Mouse (Mus musculus) MEL (cell line): ENCODE results near the gene Kcnj9. TPM values are rescaled to one million over a fixed set of nuclear protein-coding genes. Genes with fewer than 3 reads are reported as not detected.

Experiments
- DNase-seq: peaks from one replicate; pipeline ENCODE4 v3.0.0; 2011; ENCODE audit warnings: low read depth, low spot score
- H3K27ac ChIP-seq: 2 replicates; pipeline ENCODE4 v1.5.1; 2012; ENCODE audit warnings: low read depth, mild to moderate bottlenecking, control low read depth, low read length, moderate library complexity; ENCODE audit not compliant: control insufficient read depth
- H3K27me3 ChIP-seq, 2 experiments: fragments of 150-350 bp in 1 of 2; sonication (generic) in 1 of 2; 2 replicates each; pipeline ENCODE4 v1.6.1; 2012; ENCODE audit warnings: low read length in 2 of 2, mild to moderate bottlenecking in 2 of 2, improper control_type of control experiment in 1 of 2, moderate library complexity in 1 of 2; ENCODE audit not compliant: insufficient read depth in 2 of 2, control insufficient read depth in 1 of 2
- H3K36me3 ChIP-seq, 2 experiments: 2 replicates each; pipeline ENCODE4 v1.6.1; 2012 to 2014; ENCODE audit warnings: low read length in 2 of 2, improper control_type of control experiment in 1 of 2, inconsistent platforms in 1 of 2, mild to moderate bottlenecking in 1 of 2; ENCODE audit not compliant: insufficient read depth in 2 of 2, control insufficient read depth in 1 of 2
- H3K4me1 ChIP-seq, 2 experiments: fragments of 150-350 bp in 1 of 2; sonication (generic) in 1 of 2; 2 replicates each; pipeline ENCODE4 v1.6.1; 2012; ENCODE audit warnings: low read length in 2 of 2, improper control_type of control experiment in 1 of 2, mild to moderate bottlenecking in 1 of 2; ENCODE audit not compliant: insufficient read depth in 2 of 2, control insufficient read depth in 1 of 2
- H3K4me3 ChIP-seq, 2 experiments: fragments of 150-350 bp in 1 of 2; sonication (generic) in 1 of 2; 2 replicates each; pipeline ENCODE4 v1.5.1; 2012; ENCODE audit warnings: low read depth in 2 of 2, low read length in 2 of 2, mild to moderate bottlenecking in 2 of 2, moderate library complexity in 2 of 2, control low read depth in 1 of 2, improper control_type of control experiment in 1 of 2; ENCODE audit not compliant: control insufficient read depth in 1 of 2, insufficient read depth in 1 of 2
- H3K79me2 ChIP-seq: 2 replicates; pipeline ENCODE4 v1.6.1; 2012; ENCODE audit warnings: mild to moderate bottlenecking, low read length, moderate library complexity; ENCODE audit not compliant: control insufficient read depth, poor library complexity, insufficient read depth
- H3K9ac ChIP-seq: 2 replicates; pipeline ENCODE4 v1.6.1; 2012; ENCODE audit warnings: low read depth, mild to moderate bottlenecking, control low read depth, low read length, moderate library complexity; ENCODE audit not compliant: control insufficient read depth, poor library complexity, severe bottlenecking
- H3K9me3 ChIP-seq: fragments of 150-350 bp; sonication (generic); replicated peaks from 2 replicates; pipeline ENCODE4 v1.6.1; 2012; ENCODE audit warnings: mild to moderate bottlenecking, low read length, improper control_type of control experiment, moderate library complexity; ENCODE audit not compliant: insufficient read depth
- CHD2 ChIP-seq: IDR thresholded peaks from 2 replicates; pipeline ENCODE4 v1.6.1; 2011; ENCODE audit warnings: low read length, improper control_type of control experiment
- ETS1 ChIP-seq: IDR thresholded peaks from 2 replicates; pipeline ENCODE4 v1.6.1; 2012; ENCODE audit warnings: low read depth, mild to moderate bottlenecking, inconsistent platforms, low read length, improper control_type of control experiment, moderate library complexity
- HCFC1 ChIP-seq: IDR thresholded peaks from 2 replicates; pipeline ENCODE4 v1.6.1; 2012; ENCODE audit warnings: low read depth, mild to moderate bottlenecking, inconsistent platforms, low read length, improper control_type of control experiment, moderate library complexity
- MAFK ChIP-seq: IDR thresholded peaks from 2 replicates; pipeline ENCODE4 v1.6.1; 2011; ENCODE audit warnings: low read depth, mild to moderate bottlenecking, low read length, improper control_type of control experiment, borderline replicate concordance
- MAX ChIP-seq: IDR thresholded peaks from 2 replicates; pipeline ENCODE4 v1.6.1; 2011; ENCODE audit warnings: low read length, improper control_type of control experiment
- MXI1 ChIP-seq: IDR thresholded peaks from 2 replicates; pipeline ENCODE4 v1.6.1; 2011; ENCODE audit warnings: mild to moderate bottlenecking, low read depth, low read length, improper control_type of control experiment
- POLR2AphosphoS2 ChIP-seq: IDR thresholded peaks from 2 replicates; pipeline ENCODE4 v1.6.1; 2011; ENCODE audit warnings: low read length, improper control_type of control experiment
- POLR2AphosphoS5 ChIP-seq: IDR thresholded peaks from 2 replicates; pipeline ENCODE4 v1.6.1; 2012; ENCODE audit warnings: low read depth, borderline replicate concordance, mild to moderate bottlenecking, inconsistent platforms, low read length, moderate library complexity, mixed read lengths
- SIN3A ChIP-seq: IDR thresholded peaks from 2 replicates; pipeline ENCODE4 v1.6.1; 2012; ENCODE audit warnings: low read length, improper control_type of control experiment, inconsistent platforms
- TCF12 ChIP-seq: IDR thresholded peaks from 2 replicates; pipeline ENCODE4 v1.6.1; 2014; ENCODE audit warnings: low read depth, mild to moderate bottlenecking, inconsistent platforms, low read length, improper control_type of control experiment, moderate library complexity
- USF1 ChIP-seq: IDR thresholded peaks from 2 replicates; pipeline ENCODE4 v1.6.1; 2014; ENCODE audit warnings: low read depth, mild to moderate bottlenecking, inconsistent platforms, low read length, improper control_type of control experiment, moderate library complexity
- USF2 ChIP-seq, 2 experiments: IDR thresholded peaks; 2 replicates each; pipeline ENCODE4 v1.6.1; 2011 to 2012; ENCODE audit warnings: improper control_type of control experiment in 2 of 2, low read length in 2 of 2, borderline replicate concordance in 1 of 2, inconsistent platforms in 1 of 2, low read depth in 1 of 2, mild to moderate bottlenecking in 1 of 2; ENCODE audit not compliant: insufficient read depth in 1 of 2
- ZC3H11A ChIP-seq: IDR thresholded peaks from 2 replicates; pipeline ENCODE4 v1.6.1; 2012; ENCODE audit warnings: low read depth, mild to moderate bottlenecking, inconsistent platforms, low read length, improper control_type of control experiment
- ZKSCAN1 ChIP-seq: IDR thresholded peaks from 2 replicates; pipeline ENCODE4 v1.6.1; 2012; ENCODE audit warnings: low read depth, mild to moderate bottlenecking, inconsistent platforms, low read length, improper control_type of control experiment, moderate library complexity
- ZMIZ1 ChIP-seq: IDR thresholded peaks from 2 replicates; pipeline ENCODE4 v1.6.1; 2012; ENCODE audit warnings: low read depth, mild to moderate bottlenecking, inconsistent platforms, low read length, improper control_type of control experiment, moderate library complexity
- ZNF384 ChIP-seq: IDR thresholded peaks from 2 replicates; pipeline ENCODE4 v1.6.1; 2012; ENCODE audit warnings: low read depth, mild to moderate bottlenecking, inconsistent platforms, low read length, improper control_type of control experiment
- polyA plus RNA-seq, 2 experiments: library from polyadenylated mRNA; stranded (reverse) in 1 of 2; unstranded in 1 of 2; fragments of >175 nt in 1 of 2; fragments of >200 nt in 1 of 2; gene quantifications; 2 replicates each; pipeline versions ENCODE4 v1.2.1 to v1.2.4; 2012; ENCODE audit warnings: low replicate concordance in 2 of 2, low read depth in 1 of 2; ENCODE audit not compliant: insufficient read length in 2 of 2, insufficient read depth in 1 of 2, missing spikeins in 1 of 2
- total RNA-seq: library from RNA; depleted of rRNA; stranded (reverse); fragments of 300-350 nt; gene quantifications from 2 replicates; pipeline ENCODE4 v1.2.3, GENCODE M21; 2012

Kcnj9 gene
- total and polyA plus RNA-seq, 3 experiments = 0.08 TPM; not detected in 2

DNA sequence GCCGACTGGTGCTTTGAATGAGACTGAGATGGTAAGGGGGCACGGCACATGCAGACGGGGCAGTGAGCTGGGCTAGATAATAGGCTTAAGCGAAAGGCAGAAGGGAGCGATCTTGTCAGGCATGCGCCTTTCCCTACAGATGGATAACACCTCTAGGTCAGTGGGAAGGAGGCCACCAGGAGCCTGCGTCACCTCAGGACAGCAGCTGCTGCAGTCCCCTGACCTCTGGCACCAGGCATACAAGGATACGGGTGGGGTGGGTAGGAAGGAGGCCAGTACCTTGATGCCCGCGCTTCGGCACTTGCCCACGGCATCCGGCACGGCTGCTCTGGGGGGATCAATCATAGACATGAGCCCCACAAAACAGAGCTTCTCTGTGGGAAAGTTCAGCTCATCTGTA lies 44.9 kb downstream of the Kcnj9 start:
- Histone ChIP-seq H3K4me1 (peaks cover 0 to 8% of the 10 kb centered on the region in 2 experiments; a peak in 1 of 4 replicates), H3K4me3 (no peak overlapping the region), H3K79me2 (no peaks in the 10 kb centered on the region), H3K9me3 (no peaks in the 10 kb centered on the region), H3K27me3 (peaks cover 0 to 3% of the 10 kb centered on the region in 2 experiments; a peak in 1 of 4 replicates), H3K9ac (no peak overlapping the region), H3K27ac (no peak overlapping the region), H3K36me3 (peaks cover 0 to 1% of the 10 kb centered on the region in 2 experiments; a peak in 1 of 4 replicates)
- TF ChIP-seq ZNF384 (no peak), MAX (no peak), ZMIZ1 (no peak), HCFC1 (no peak), ZC3H11A (no peak), MXI1 (no peak), POLR2AphosphoS2 (no peak), ETS1 (no peak), USF1 (no peak)
- no peak for DNase-seq

DNA sequence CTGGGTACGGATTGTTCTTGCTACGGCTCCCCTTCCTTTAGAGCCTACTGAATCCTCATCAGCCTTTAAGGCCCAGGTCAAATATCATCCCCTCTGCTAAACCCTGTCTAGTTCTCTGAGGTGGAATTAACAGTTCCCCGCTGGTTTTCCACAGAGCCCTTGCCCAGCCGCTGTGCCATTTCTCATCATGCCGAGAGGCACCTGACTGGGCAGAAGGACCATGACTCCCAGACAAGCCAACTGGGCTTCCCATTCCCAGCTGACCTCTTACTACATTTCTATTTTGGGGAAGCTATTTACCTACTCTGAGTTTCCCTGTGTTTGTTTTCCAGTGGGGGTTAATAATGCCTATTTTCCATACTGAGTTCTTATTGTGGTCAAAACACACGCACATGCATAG lies 46.0 kb downstream of the Kcnj9 start:
- Histone ChIP-seq H3K27me3 (peaks cover 0 to 3% of the 10 kb centered on the region in 2 experiments; a peak in 1 of 4 replicates), H3K79me2 (no peaks in the 10 kb centered on the region), H3K4me3 (no peak overlapping the region), H3K36me3 (no peaks in the 10 kb centered on the region), H3K9ac (no peak overlapping the region), H3K4me1 (peaks cover 0 to 12% of the 10 kb centered on the region in 2 experiments; a peak in 2 of 4 replicates), H3K9me3 (no peaks in the 10 kb centered on the region), H3K27ac (no peak overlapping the region)
- DNase-seq = no peak
- TF ChIP-seq POLR2AphosphoS5 (no peak), USF2 (IDR thresholded peaks at IDR 0.05; ENCODE audit: borderline replicate concordance in 1 of 2, insufficient read depth in 1 of 2, low read depth in 1 of 2, low read length in 2 of 2) (no peak)

DNA sequence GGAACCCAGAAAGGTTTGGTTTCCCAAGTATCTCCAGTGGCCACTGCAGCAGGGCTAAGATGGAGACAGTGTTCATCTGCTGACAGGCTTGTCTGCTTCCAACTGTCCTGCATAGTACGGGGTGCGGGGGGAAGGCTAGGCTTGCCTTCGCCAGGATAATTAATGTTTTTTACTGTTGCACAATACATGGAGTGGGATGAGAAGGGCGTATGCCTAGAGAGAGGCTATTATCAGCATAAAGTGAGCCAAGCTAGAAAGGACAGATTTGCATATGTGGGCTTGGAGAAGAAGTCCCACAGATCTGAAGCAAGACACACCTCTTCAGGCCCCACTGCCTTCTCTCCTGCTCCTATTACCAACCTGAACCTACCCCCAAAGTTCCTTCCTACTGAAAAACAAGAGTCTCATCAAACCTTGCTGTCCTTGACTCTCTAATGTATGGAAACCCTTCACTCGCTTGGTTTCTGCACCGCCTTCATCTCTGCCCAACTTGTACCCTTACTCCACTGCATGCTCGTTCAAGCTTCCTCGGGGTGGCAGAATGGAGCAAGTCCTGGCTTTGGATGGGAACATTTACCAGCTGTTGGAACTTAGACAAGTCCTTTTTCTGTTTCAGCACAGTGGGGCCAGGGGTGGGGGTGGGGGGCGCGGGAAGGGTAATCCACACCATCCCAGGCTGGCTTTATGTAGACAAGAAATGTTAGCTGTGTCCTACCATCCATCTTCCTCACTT lies 47.4 kb downstream of the Kcnj9 start:
- H3K4me3 ChIP-seq = no peak overlapping the region
- H3K79me2 ChIP-seq = no peaks in the 10 kb centered on the region
- H3K27me3 ChIP-seq = peaks cover 0 to 1% of the 10 kb centered on the region in 2 experiments; a peak in 1 of 4 replicates
- no peaks in the 10 kb centered on the region for H3K9me3 ChIP-seq
- peaks cover 0 to 13% of the 10 kb centered on the region in 2 experiments; a peak in 2 of 4 replicates for H3K36me3 ChIP-seq
- H3K27ac ChIP-seq = no peak overlapping the region
- no peak for TF ChIP-seq USF1
- TF ChIP-seq MAFK = no peak
- TF ChIP-seq HCFC1 = no peak
- no peak for TF ChIP-seq CHD2
- TF ChIP-seq ZKSCAN1 = no peak
- TF ChIP-seq SIN3A = no peak
- TF ChIP-seq TCF12 = no peak
- DNase-seq = peak; percentile 10
- H3K4me1 ChIP-seq = peaks cover 4 to 25% of the 10 kb centered on the region in 2 experiments
- H3K9ac ChIP-seq = no peak overlapping the region
